Mouse (Mus musculus): ENCODE measurements around the gene Olfr309.

DNA sequence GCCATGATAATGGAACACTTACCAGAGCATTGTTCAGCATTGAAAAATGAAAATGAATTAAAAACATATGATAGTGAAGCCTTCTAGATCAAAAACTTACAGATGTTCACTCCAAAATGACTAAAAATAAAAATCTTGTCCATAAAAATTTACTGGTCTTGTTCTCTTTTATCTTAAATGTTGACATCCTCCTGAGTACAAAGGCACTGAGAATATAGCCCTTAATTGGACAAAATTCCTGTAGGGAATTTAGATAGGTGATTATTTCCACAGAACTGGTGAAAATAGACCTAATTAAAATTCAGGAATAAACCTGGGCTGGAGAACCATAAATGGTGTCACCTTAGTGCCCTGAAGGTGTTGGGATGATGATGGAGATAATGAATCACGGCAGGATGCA is 36.4 kb downstream of the Olfr309 start, which contains the start of gene Olfr310:
- TF ChIP-seq CTCF (IDR thresholded peaks at IDR 0.05; ENCODE audit: low read depth) (no peak), EP300 (optimal IDR thresholded peaks at IDR 0.05) (no peak)
